Mouse (Mus musculus) urinary bladder, postnatal 0 days (tissue): ENCODE results near the gene Prdm12. TPM values are rescaled to one million over a fixed set of nuclear protein-coding genes. Genes with fewer than 3 reads are reported as not detected.

Experiments
- microRNA-seq: library from miRNA; unstranded; fragments of <30 nt; microRNA quantifications from one replicate; pipeline ENCODE4, GENCODE M21; 2016
- polyA plus RNA-seq: library from polyadenylated mRNA; unstranded; fragments of >200 nt; fragmentation: Nextera tagmentation; extraction: Ambion mirVana; gene quantifications from 2 replicates; pipeline ENCODE4 v1.2.1, GENCODE M21; 2015

The Prdm12 gene
- not detected in 2 replicates for polyA plus RNA-seq

DNA sequence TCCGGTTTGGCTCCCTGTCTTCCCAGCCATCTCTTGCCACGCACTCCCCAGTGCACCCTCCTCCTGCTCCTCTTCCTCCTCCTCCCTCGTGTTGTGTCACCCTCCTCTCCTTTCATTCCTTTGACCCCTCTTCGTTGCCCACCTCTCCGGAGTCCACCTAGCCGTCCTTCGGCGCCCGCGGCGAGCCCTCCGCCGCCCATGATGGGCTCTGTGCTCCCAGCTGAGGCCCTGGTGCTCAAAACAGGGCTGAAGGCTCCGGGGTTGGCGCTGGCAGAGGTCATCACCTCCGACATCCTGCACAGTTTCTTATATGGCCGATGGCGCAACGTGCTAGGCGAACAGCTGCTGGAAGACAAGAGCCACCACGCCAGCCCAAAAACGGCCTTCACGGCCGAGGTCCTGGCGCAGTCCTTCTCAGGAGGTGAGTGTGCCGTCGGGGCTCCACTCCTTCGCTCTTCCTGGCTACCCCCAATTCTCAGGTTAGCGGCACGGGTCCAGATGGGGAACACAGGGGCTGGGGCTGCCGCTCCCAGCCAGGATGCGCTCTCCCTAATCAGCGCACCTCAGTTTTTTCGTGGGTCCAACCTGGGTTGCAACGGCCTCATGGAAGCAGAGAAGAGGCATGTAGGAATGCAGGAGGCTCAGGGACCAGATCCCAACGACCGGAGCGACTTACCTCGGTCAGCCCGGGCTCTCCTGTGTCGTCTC is at the start of gene Prdm12:
Prdm12 (plus strand) TSS at position 137 of the 708 bp plus-strand sequence.

DNA sequence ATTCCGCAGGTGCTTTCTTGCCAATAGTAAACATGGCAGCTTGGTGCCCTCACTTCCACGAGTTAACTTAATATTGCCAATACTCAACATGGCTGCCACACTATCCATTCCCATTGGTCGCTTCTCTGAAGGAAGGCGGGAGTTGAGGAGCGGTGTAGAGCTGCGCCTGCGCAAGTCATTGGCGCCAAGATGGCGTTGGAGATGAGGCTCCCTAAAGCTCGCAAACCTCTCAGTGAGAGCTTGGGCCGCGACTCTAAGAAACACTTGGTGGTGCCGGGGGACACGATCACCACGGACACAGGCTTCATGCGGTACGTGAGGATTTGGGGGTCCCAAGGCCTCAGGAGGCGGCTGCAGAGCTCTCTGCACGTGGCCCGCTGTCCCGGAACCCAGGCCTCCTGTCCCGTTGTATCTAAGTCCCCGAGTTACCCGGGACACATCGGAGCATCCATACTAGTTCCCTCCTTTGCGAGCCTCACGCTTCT is 30.8 kb downstream of the Prdm12 start, which contains the start of gene Exosc2:
Exosc2 (plus strand) TSS at position 165 of the 485 bp plus-strand sequence.

DNA sequence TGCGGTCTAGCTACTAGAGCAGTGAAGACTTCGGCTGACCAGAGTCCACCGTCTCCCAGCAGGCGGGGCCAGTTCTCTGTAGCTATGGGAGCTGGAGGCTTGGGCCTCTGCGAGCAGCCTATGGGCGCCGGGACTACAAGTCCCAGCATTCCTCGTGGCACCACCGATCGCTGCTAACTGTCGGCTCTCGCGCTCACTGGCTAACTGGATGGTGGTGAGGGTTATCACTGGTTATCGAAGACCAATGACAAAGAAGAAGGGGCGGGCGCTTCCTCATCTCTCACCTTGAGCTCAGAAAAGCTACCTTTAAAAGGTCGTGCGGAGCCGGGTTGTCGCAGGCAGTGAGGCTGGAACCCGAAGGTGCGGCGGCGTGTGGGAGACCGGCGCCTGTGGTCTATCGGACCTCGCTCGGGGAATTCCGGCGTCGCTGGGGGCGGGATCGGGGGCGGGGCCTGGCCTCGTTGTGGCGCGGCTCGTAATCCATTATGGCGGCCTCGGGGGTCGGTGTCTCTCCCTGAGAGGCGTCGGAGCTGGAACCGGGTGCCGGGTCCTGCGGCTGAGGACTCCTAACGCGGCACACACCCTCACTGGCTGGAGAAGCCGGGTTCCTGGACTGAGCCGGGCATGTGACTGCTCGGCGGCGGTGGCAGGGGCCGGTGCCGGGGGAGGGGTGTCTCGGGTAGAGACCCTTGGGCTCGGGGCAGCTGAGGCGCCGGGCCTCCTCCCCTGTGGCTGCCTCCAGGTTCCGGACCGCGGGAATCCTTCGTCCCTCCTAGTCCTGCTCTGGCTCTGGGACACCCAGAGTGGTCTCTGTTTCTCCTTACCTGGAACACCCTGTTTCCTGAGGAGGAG is 48.5 kb downstream of the Prdm12 start, which contains the start of gene Abl1:
Abl1 (plus strand) TSS at position 303 of the 852 bp plus-strand sequence.

Small RNA genes lying within 50 kb of the gene (microRNA-seq; reads per million reads assigned to microRNA genes)
- gene Mir6998: not detected

Other genes with a start within 250 kb of the Prdm12 start
- 13.9 and 19.5 TPM in 2 replicates for gene Ass1, start 169.8 kb upstream of the Prdm12 start, polyA plus RNA-seq
- 42.2 and 54.9 TPM in 2 replicates for gene Fubp3, start 67.4 kb upstream of the Prdm12 start, polyA plus RNA-seq
- 23.1 and 25.2 TPM in 2 replicates for gene Exosc2, start 30.7 kb downstream of the Prdm12 start, polyA plus RNA-seq
- 22.1 and 23.1 TPM in 2 replicates for gene Abl1, start 48.3 kb downstream of the Prdm12 start, polyA plus RNA-seq
- gene Qrfp, start 170.5 kb downstream of the Prdm12 start, polyA plus RNA-seq: 0.07 and 0.19 TPM in 2 replicates
- 0.04 TPM in 1 of 2 replicates, not detected in the other for gene Fibcd1, start 206.0 kb downstream of the Prdm12 start, polyA plus RNA-seq
- gene Lamc3, start 247.3 kb downstream of the Prdm12 start, polyA plus RNA-seq: 0.54 and 0.58 TPM in 2 replicates